Mouse (Mus musculus) kidney, adult 18-20 months (tissue): ENCODE data around the gene Aff4.

ENCODE experiments used
- DNase-seq: peaks from one replicate; pipeline ENCODE4 v3.0.0; 2021

Aff4 gene

DNA sequence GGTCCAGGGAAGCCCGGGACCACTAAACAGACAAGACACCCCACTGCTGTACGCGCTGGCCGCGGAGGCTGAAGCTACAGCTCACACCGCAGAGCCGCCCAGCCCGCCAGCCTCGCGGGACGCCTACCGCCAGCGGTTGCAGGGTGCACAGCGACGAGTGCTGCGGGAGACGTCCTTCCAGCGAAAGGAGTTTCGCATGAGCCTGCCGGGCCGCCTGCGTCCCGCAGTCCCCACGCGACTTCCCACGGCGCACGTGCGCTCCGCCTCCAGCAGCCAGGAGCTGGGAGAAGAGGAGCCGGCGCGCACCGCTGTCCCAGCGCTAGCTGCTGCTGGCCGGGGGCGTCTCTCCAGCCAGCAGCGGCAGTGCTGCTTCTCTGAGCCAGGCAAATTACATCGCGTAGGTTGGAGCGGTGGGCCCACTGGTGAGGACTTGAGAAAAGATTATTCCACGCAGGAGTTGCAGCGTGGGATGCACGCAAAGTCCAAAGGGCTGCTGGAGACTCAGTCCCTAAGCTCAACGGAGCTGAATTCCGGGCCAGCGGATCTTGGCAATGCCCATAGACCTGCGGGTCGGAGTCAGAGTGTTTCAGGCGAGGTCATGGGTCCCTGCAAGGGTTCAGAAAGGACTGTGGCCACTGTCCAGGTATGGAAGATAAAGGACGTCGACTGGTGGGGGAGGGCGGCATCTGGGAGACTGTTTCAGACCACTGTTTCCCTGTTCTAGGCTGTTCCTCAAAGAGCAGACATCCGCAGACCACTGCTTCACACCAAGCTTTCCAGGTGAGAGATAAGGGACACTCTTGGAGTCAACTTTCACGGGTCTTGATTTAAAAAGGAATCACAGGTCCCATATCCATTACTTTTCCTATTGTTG lies 113.2 kb downstream of the Aff4 start:
- DNase-seq, result no peak

DNA sequence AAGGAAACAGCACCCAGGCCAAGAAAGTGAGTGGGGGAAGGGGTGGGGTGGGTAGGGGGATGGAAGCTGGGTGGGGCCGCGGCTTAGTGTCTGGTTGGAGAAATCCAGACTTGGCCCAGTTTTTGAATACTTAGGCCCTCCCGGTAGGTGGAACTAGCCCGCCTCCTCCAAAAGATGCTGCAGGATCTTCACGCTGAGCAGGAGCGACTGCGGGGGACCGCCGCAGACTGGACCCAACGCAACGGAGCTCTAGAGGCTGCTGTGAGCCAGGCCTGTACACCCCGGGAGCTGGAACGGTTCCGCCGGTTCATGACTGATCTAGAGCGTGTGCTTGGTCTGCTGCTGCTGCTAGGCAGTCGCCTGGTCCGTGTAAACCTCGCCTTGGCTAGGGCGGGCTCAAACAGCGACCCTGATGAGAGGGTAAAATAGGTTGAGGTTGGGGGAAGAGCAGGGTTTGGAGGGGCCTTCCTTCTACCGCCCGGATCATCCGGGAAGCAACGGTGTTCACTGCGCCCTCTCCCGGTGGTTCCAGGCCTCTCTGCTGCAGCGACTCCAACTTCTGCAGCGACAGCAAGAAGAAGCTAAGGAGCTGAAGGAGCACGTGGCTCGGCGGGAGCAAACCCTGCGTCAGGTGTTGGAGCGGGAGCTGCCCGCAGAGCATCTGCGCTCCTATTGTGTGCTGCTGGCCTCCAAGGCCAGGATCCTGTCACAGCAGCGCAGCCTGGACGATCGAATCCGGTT lies 115.8 kb downstream of the Aff4 start:
- DNase-seq, result peak; percentile 81

DNA sequence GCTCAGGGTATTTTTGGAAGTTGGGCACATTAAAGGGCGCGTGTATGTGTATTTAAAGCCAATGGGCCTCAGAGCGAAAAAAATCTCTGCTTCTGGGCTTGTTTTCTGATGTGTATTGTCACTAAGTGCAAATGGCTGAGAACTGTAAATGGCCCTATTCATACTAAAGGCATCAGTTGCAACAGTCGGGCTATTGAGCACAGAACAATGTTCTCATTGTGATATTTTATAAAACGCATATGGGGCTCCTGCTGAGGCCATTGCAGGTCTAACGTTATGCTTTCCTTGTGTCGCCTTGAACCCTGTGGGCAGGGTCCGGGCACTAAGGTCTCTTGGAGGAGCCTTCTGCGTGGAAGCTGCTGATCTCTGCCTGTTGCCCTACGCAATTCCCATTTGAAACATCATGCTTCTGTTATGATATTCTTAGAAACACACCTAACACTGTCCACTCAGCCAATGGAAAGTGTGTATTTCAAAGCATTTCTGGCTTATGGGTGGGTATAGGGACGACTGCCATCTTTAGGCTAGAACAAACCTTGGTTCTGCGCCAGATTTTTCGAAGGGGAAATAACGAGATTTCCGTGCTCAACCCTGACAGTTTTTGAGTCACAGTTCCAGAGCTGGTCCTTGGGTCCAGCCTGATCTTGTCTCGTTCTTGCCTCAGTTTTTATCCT lies 118.8 kb downstream of the Aff4 start:
- no peak for DNase-seq

DNA sequence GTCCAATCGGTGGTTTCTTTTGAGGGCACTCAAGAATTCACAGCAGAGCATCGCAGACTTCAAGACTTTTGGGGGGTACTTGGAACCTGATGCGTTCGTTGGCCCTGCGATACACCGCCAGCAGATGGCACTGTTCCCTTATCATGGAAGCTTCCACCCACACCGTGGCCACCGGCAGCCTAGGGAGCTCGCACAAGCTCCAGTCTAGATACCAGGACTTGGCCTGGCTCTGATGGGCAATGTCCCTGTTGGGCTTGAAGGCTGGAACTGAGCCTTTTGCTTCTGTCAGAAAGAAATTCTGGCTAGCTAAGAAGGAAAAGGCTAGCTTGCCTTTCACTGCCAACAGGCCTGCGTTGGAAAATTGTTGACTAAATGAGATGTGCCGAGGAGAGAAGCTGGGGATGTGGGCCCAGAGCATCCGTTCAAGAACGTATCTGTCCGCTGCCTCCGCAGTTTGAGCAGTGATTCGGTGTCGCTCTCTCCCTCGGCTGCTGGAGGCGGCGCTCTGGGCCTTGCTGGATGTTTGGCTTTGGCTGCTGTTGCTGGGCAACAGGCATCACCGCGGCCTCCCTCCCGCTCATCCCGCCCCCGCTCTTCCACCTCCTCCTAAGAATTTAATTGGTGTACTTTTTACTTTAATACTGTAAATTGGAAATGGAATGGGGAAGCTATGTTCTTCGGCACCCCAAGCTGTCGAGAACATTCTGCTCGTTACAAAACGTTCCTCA lies 119.5 kb downstream of the Aff4 start, which contains the start of gene Gm9837:
Gm9837 (minus strand) TSS at position 512 of the 728 bp plus-strand sequence.
- DNase-seq, result peak; percentile 90
